Mouse (Mus musculus) E14TG2a.4 (cell line): ENCODE results near the gene Smyd3.

Experiments
- H3K27me3 ChIP-seq: 2 replicates; pipeline ENCODE4 v1.6.1; 2014; ENCODE audit warnings: low read length, control low read depth; ENCODE audit not compliant: insufficient read depth
- H3K36me3 ChIP-seq: 2 replicates; pipeline ENCODE4 v1.6.1; 2014; ENCODE audit warnings: low read length, control low read depth; ENCODE audit not compliant: insufficient read depth
- H3K4me1 ChIP-seq: replicated peaks from 2 replicates; pipeline ENCODE4 v1.6.1; 2014; ENCODE audit warnings: low read depth, low read length, control low read depth
- H3K4me3 ChIP-seq: replicated peaks from 2 replicates; pipeline ENCODE4 v1.5.1; 2014; ENCODE audit warnings: mild to moderate bottlenecking, low read length
- H3K9me3 ChIP-seq: 2 replicates; pipeline ENCODE4 v1.6.1; 2014; ENCODE audit warnings: low read length, control low read depth
- CTCF ChIP-seq: conservative IDR thresholded peaks from 2 replicates; pipeline ENCODE4 v1.5.1; 2014; ENCODE audit warnings: low read length
- NANOG ChIP-seq: IDR thresholded peaks from 2 replicates; pipeline ENCODE4 v1.6.1; 2014; ENCODE audit warnings: borderline replicate concordance, low read length, mixed read lengths
- POU5F1 ChIP-seq: IDR thresholded peaks from 2 replicates; pipeline ENCODE4 v1.6.1; 2014; ENCODE audit warnings: low read length, borderline replicate concordance

The Smyd3 gene

GRCm38 (mm10) chr1:179213381-179213780 is 304.5 kb downstream of the Smyd3 start:
- no peaks in the 10 kb centered on the region for H3K27me3 ChIP-seq
- no peaks in the 10 kb centered on the region for H3K9me3 ChIP-seq
- TF ChIP-seq POU5F1 (no peak), NANOG (no peak), CTCF (no peak)
- no peak overlapping the region for H3K4me3 ChIP-seq
- H3K4me1 ChIP-seq = peaks cover 37% of the 10 kb centered on the region
- H3K36me3 ChIP-seq = no peaks in the 10 kb centered on the region

- Histone ChIP-seq H3K4me1 (peaks cover 39% of the 10 kb centered on the region), H3K4me3 (no peak overlapping the region), H3K27me3 (no peaks in the 10 kb centered on the region), H3K36me3 (no peaks in the 10 kb centered on the region), H3K9me3 (no peaks in the 10 kb centered on the region)
- TF ChIP-seq POU5F1 (no peak), CTCF (no peak), NANOG (no peak)
Observed at GRCm38 (mm10) chr1:179212295-179212694, 305.5 kb downstream of the Smyd3 start.

GRCm38 (mm10) chr1:179211313-179211712 is 306.5 kb downstream of the Smyd3 start:
- Histone ChIP-seq H3K36me3 (no peaks in the 10 kb centered on the region), H3K27me3 (no peaks in the 10 kb centered on the region), H3K4me1 (peaks cover 42% of the 10 kb centered on the region), H3K4me3 (no peak overlapping the region), H3K9me3 (no peaks in the 10 kb centered on the region)
- TF ChIP-seq POU5F1 (no peak), CTCF (no peak), NANOG (no peak)

- Histone ChIP-seq H3K4me1 (peaks cover 73% of the 10 kb centered on the region), H3K4me3 (no peak overlapping the region), H3K36me3 (no peaks in the 10 kb centered on the region), H3K9me3 (no peaks in the 10 kb centered on the region), H3K27me3 (no peaks in the 10 kb centered on the region)
- TF ChIP-seq POU5F1 (no peak), NANOG (no peak), CTCF (no peak)
Observed at GRCm38 (mm10) chr1:179207846-179208595, 309.8 kb downstream of the Smyd3 start.

GRCm38 (mm10) chr1:179207180-179207741 is 310.6 kb downstream of the Smyd3 start:
- TF ChIP-seq CTCF (no peak), NANOG (no peak), POU5F1 (no peak)

GRCm38 (mm10) chr1:179198517-179199200 is 319.2 kb downstream of the Smyd3 start:
- H3K9me3 ChIP-seq = no peaks in the 10 kb centered on the region
- peaks cover 83% of the 10 kb centered on the region for H3K4me1 ChIP-seq
- no peaks in the 10 kb centered on the region for H3K27me3 ChIP-seq
- no peak overlapping the region for H3K4me3 ChIP-seq
- H3K36me3 ChIP-seq = no peaks in the 10 kb centered on the region
- TF ChIP-seq POU5F1 (no peak), NANOG (peak; percentile 86), CTCF (no peak)

More at GRCm38 (mm10) chr1:179207180-179207741, 310.6 kb downstream of the Smyd3 start:
- Histone ChIP-seq H3K27me3 (no peaks in the 10 kb centered on the region), H3K4me3 (no peak overlapping the region), H3K36me3 (no peaks in the 10 kb centered on the region), H3K9me3 (no peaks in the 10 kb centered on the region), H3K4me1 (peaks cover 70% of the 10 kb centered on the region)

GRCm38 (mm10) chr1:179197821-179198516 is 319.9 kb downstream of the Smyd3 start:
- no peak overlapping the region for H3K4me3 ChIP-seq
- H3K27me3 ChIP-seq = no peaks in the 10 kb centered on the region
- H3K36me3 ChIP-seq = no peaks in the 10 kb centered on the region
- H3K4me1 ChIP-seq = peaks cover 77% of the 10 kb centered on the region
- no peaks in the 10 kb centered on the region for H3K9me3 ChIP-seq
- no peak for TF ChIP-seq POU5F1
- no peak for TF ChIP-seq NANOG
- TF ChIP-seq CTCF = no peak

GRCm38 (mm10) chr1:179197156-179197555 is 320.7 kb downstream of the Smyd3 start:
- no peaks in the 10 kb centered on the region for H3K27me3 ChIP-seq
- H3K4me3 ChIP-seq = no peak overlapping the region
- TF ChIP-seq CTCF = no peak
- no peak for TF ChIP-seq POU5F1
- no peak for TF ChIP-seq NANOG
- H3K36me3 ChIP-seq = no peaks in the 10 kb centered on the region
- H3K9me3 ChIP-seq = no peaks in the 10 kb centered on the region
- peaks cover 72% of the 10 kb centered on the region for H3K4me1 ChIP-seq
